Mouse (Mus musculus) central nervous system, embryonic 11.5 days (tissue): Measurements from ENCODE around the gene Invs. TPM values are rescaled to one million over a fixed set of nuclear protein-coding genes. Genes with fewer than 3 reads are reported as not detected.

ENCODE experiments used
- polyA plus RNA-seq: library from polyadenylated mRNA; depleted of rRNA; stranded (reverse); fragments of >200 nt; gene quantifications from 2 replicates; pipeline ENCODE4 v1.2.3, GENCODE M21; 2012; rRNA removed

Invs gene
- 6.3 and 7.6 TPM in 2 replicates for polyA plus RNA-seq

DNA sequence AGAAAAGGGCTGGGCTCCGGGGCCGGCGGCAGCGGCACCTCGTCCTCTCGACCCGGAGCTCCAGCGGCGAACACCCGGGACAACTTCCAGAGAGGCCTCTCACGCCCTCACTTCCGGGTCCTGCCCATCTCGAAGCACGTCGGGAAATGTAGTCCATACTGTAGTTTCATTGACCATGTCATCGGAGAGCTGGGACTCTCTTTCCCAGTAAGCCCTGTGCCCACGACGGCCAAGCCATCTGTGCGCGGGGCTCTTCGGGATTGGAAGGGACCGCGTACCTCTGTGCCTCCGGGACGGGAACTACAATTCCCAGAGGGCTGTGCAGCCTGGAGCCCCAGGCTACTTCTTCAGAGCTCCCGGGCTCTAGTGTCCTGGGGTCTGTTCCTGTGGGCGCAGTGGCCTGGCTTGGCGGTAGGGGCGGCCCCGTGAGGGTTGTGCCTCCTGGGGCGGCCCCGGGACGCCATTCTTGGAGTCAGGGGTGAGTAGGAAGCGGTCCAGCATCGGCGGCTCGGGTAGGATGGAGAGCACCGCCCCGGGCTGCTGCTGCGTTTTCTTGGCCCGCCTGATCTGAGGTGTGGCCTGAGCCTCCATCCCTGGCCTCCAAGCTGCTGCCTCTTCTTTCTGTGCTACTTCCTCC lies at the start of gene Invs, which contains the start of gene Erp44:
Gene Invs, plus strand, starts transcription at position 263 of the 637 bp plus-strand sequence.
Gene Erp44, minus strand, starts transcription at position 61 of the 637 bp plus-strand sequence.

DNA sequence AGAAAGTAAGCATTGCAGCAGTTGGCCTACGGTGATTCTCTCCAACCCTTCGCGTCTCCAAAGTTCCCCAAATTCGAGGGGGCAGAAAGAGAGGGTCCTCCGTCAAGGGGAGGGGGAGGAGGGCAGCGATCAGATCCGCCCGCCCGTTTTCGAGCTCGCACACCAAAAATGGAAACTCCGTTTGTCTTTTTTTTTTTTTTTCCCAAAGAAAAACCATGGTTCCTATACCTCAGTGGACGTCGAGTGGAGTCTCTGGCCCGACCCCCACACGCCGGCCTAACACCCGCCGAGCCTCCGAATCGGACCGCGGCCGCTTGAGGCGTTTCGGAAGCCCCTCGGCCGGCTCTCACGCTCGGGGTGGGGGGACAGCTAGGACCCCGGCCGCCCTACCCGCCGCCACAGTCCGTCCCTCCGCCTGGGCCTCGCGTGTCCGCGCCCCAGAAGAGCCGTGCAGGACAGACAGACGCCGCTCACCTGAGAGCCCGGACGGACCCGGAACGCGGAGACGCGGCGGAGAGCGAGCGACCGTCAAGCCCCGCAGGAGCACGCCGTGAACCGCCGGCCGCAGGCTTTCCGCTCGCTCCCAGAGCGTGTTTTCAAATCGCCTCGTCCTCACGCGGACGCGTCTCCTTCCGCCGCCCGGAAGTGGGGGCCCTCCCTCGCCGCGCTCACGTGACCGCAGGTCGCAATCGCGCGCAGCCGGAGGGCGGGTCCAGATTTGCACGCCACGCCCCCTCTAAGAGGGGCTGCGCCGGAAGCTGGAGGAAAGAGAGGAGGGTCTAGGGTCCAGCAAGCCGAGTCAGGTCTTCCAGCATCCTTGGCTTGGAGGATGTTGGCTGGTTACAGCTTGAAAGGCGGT lies 193.5 kb downstream of the Invs start, which contains the start of gene Tex10:
Gene Tex10, minus strand, starts transcription at position 668 of the 859 bp plus-strand sequence.

Other genes with a start within 250 kb of the Invs start
- 1.2 and 1.8 TPM in 2 replicates for gene Nr4a3, start 234.6 kb upstream of the Invs start, polyA plus RNA-seq
- gene Stx17, start 154.8 kb upstream of the Invs start, polyA plus RNA-seq = 14.4 and 15.0 TPM in 2 replicates
- gene Erp44, start 202 bp upstream of the Invs start, polyA plus RNA-seq = 21.0 and 27.2 TPM in 2 replicates
- gene Tex10, start 193.7 kb downstream of the Invs start, polyA plus RNA-seq = 26.7 and 46.8 TPM in 2 replicates